Mouse (Mus musculus): ENCODE data around the gene Klrb1c. TPM values are rescaled to one million over a fixed set of nuclear protein-coding genes. Genes with fewer than 3 reads are reported as not detected.
"Not testable (repeated sequence)": the region's sequence is repeated elsewhere in the genome, so short reads cannot be mapped to it uniquely, and the experiment has no call there.

The Klrb1c gene
- polyA plus RNA-seq, 1 experiment, result 0.04 TPM

- peak overlapping the region; percentile 42 for H3K4me3 ChIP-seq (ENCODE audit: insufficient read depth, low read length)
- H3K4me1 ChIP-seq (ENCODE audit: control insufficient read depth, insufficient read depth, low read length), result no peaks in the 10 kb centered on the region
- H3K27ac ChIP-seq (ENCODE audit: insufficient read depth, low read length), result no peak overlapping the region
- TF ChIP-seq CTCF (IDR thresholded peaks at IDR 0.05; ENCODE audit: extremely low read depth, insufficient read depth, low read length) (no peak), POLR2A (IDR thresholded peaks at IDR 0.05; ENCODE audit: extremely low read depth, insufficient read depth, low read length) (no peak)
Measured at GRCm38 (mm10) chr6:128797936-128798771, 9.1 kb upstream of the Klrb1c start.

GRCm38 (mm10) chr6:128797185-128797905, 8.3 kb upstream of the Klrb1c start:
- no peak overlapping the region for H3K27ac ChIP-seq (ENCODE audit: insufficient read depth, low read length)
- H3K4me3 ChIP-seq (ENCODE audit: insufficient read depth, low read length), result no peak overlapping the region
- H3K4me1 ChIP-seq (ENCODE audit: control insufficient read depth, insufficient read depth, low read length), result no peaks in the 10 kb centered on the region
- TF ChIP-seq CTCF (IDR thresholded peaks at IDR 0.05; ENCODE audit: extremely low read depth, insufficient read depth, low read length), result no peak
- no peak for TF ChIP-seq POLR2A (IDR thresholded peaks at IDR 0.05; ENCODE audit: extremely low read depth, insufficient read depth, low read length)

GRCm38 (mm10) chr6:128796321-128796955, 7.4 kb upstream of the Klrb1c start:
- TF ChIP-seq CTCF (IDR thresholded peaks at IDR 0.05; ENCODE audit: extremely low read depth, insufficient read depth, low read length) (no peak), POLR2A (IDR thresholded peaks at IDR 0.05; ENCODE audit: extremely low read depth, insufficient read depth, low read length) (no peak)
- Histone ChIP-seq H3K4me1 (ENCODE audit: control insufficient read depth, insufficient read depth, low read length) (no peaks in the 10 kb centered on the region), H3K4me3 (ENCODE audit: insufficient read depth, low read length) (no peak overlapping the region), H3K27ac (ENCODE audit: insufficient read depth, low read length) (no peak overlapping the region)

GRCm38 (mm10) chr6:128793734-128794133, 4.7 kb upstream of the Klrb1c start:
- no peaks in the 10 kb centered on the region for H3K4me1 ChIP-seq (ENCODE audit: control insufficient read depth, insufficient read depth, low read length)
- no peak overlapping the region for H3K27ac ChIP-seq (ENCODE audit: insufficient read depth, low read length)
- no peak for TF ChIP-seq POLR2A (IDR thresholded peaks at IDR 0.05; ENCODE audit: extremely low read depth, insufficient read depth, low read length)
- TF ChIP-seq CTCF (IDR thresholded peaks at IDR 0.05; ENCODE audit: extremely low read depth, insufficient read depth, low read length), result no peak
- no peak overlapping the region for H3K4me3 ChIP-seq (ENCODE audit: insufficient read depth, low read length)

GRCm38 (mm10) chr6:128790491-128790994, 1.5 kb upstream of the Klrb1c start:
- not testable (repeated sequence) for H3K4me3 ChIP-seq (ENCODE audit: insufficient read depth, low read length); H3K27ac ChIP-seq (ENCODE audit: insufficient read depth, low read length); H3K4me1 ChIP-seq (ENCODE audit: control insufficient read depth, insufficient read depth, low read length)

- no peak overlapping the region for H3K4me3 ChIP-seq (ENCODE audit: insufficient read depth, low read length)
- H3K4me1 ChIP-seq (ENCODE audit: control insufficient read depth, insufficient read depth, low read length), result no peaks in the 10 kb centered on the region
- H3K27ac ChIP-seq (ENCODE audit: insufficient read depth, low read length), result no peak overlapping the region
- TF ChIP-seq POLR2A (IDR thresholded peaks at IDR 0.05; ENCODE audit: extremely low read depth, insufficient read depth, low read length) (no peak), CTCF (IDR thresholded peaks at IDR 0.05; ENCODE audit: extremely low read depth, insufficient read depth, low read length) (no peak)
Measured at GRCm38 (mm10) chr6:128788517-128788916, 498 bp downstream of the Klrb1c start.

- not testable (repeated sequence) for H3K4me3 ChIP-seq (ENCODE audit: insufficient read depth, low read length); H3K4me1 ChIP-seq (ENCODE audit: control insufficient read depth, insufficient read depth, low read length); H3K27ac ChIP-seq (ENCODE audit: insufficient read depth, low read length)
Measured at GRCm38 (mm10) chr6:128786396-128786795, 2.6 kb downstream of the Klrb1c start.

- H3K27ac ChIP-seq (ENCODE audit: insufficient read depth, low read length), result no peak overlapping the region
- no peak for TF ChIP-seq CTCF (IDR thresholded peaks at IDR 0.05; ENCODE audit: extremely low read depth, insufficient read depth, low read length)
- no peak for TF ChIP-seq POLR2A (IDR thresholded peaks at IDR 0.05; ENCODE audit: extremely low read depth, insufficient read depth, low read length)
- H3K4me3 ChIP-seq (ENCODE audit: insufficient read depth, low read length), result no peak overlapping the region
- H3K4me1 ChIP-seq (ENCODE audit: control insufficient read depth, insufficient read depth, low read length), result no peaks in the 10 kb centered on the region
Measured at GRCm38 (mm10) chr6:128769481-128770253, 19.3 kb downstream of the Klrb1c start.

- no peak overlapping the region for H3K4me3 ChIP-seq (ENCODE audit: insufficient read depth, low read length)
- no peaks in the 10 kb centered on the region for H3K4me1 ChIP-seq (ENCODE audit: control insufficient read depth, insufficient read depth, low read length)
- TF ChIP-seq CTCF (IDR thresholded peaks at IDR 0.05; ENCODE audit: extremely low read depth, insufficient read depth, low read length) (no peak), POLR2A (IDR thresholded peaks at IDR 0.05; ENCODE audit: extremely low read depth, insufficient read depth, low read length) (no peak)
- H3K27ac ChIP-seq (ENCODE audit: insufficient read depth, low read length), result no peak overlapping the region
Measured at GRCm38 (mm10) chr6:128768047-128768446, 21.0 kb downstream of the Klrb1c start.

Measured in cortical plate, adult 2 months (tissue).